Mouse (Mus musculus): ENCODE data around the gene Klhl35. TPM values are rescaled to one million over a fixed set of nuclear protein-coding genes. Genes with fewer than 3 reads are reported as not detected.

Gene Klhl35
- total and polyA plus RNA-seq, 3 experiments = 0.04 TPM; not detected in 2

GRCm38 (mm10) chr7:99444012-99444411 is 21.8 kb upstream of the Klhl35 start:
- no peaks in the 10 kb centered on the region for H3K36me3 ChIP-seq (ENCODE audit: control insufficient read depth in 1 of 2, insufficient read depth in 2 of 2, low read length in 2 of 2)
- H3K9me3 ChIP-seq (replicated peaks; ENCODE audit: insufficient read depth, low read length) = no peaks in the 10 kb centered on the region
- no peaks in the 10 kb centered on the region for H3K79me2 ChIP-seq (ENCODE audit: control insufficient read depth, insufficient read depth, low read length, poor library complexity)
- peak; percentile 42 for DNase-seq (ENCODE audit: low read depth, low spot score)
- peak; percentile 36 to 74 (median 59) for TF ChIP-seq CTCF (IDR thresholded peaks at IDR 0.05 in 2 of 3, conservative IDR thresholded peaks at IDR 0.05 in 1 of 3; ENCODE audit: control insufficient read depth in 1 of 3, insufficient read depth in 1 of 3, low read depth in 2 of 3, low read length in 3 of 3, poor library complexity in 1 of 3, severe bottlenecking in 1 of 3)
- peak; percentile 31 for TF ChIP-seq RAD21 (IDR thresholded peaks at IDR 0.05; ENCODE audit: low read depth, low read length)
- peak; percentile 58 for TF ChIP-seq SMC3 (IDR thresholded peaks at IDR 0.05; ENCODE audit: low read depth, low read length)
- TF ChIP-seq TCF12 (IDR thresholded peaks at IDR 0.05; ENCODE audit: low read depth, low read length) = no peak
- peaks cover 0 to 4% of the 10 kb centered on the region in 2 experiments; a peak in 1 of 4 replicates for H3K4me1 ChIP-seq (ENCODE audit: control insufficient read depth in 1 of 2, insufficient read depth in 2 of 2, low read length in 2 of 2)
- H3K27me3 ChIP-seq (ENCODE audit: control insufficient read depth in 1 of 2, insufficient read depth in 2 of 2, low read length in 2 of 2) = no peaks in the 10 kb centered on the region; a peak in 2 of 4 replicates
- no peak overlapping the region for H3K4me3 ChIP-seq (ENCODE audit: control insufficient read depth in 1 of 2, insufficient read depth in 1 of 2, low read depth in 2 of 2, low read length in 2 of 2)
- no peak overlapping the region for H3K9ac ChIP-seq (ENCODE audit: control insufficient read depth, low read depth, low read length, poor library complexity, severe bottlenecking)
- H3K27ac ChIP-seq (ENCODE audit: control insufficient read depth, low read depth, low read length) = no peak overlapping the region

- H3K9me3 ChIP-seq (replicated peaks; ENCODE audit: insufficient read depth, low read length) = no peaks in the 10 kb centered on the region
- no peak overlapping the region for H3K4me3 ChIP-seq (ENCODE audit: control insufficient read depth in 1 of 2, insufficient read depth in 1 of 2, low read depth in 2 of 2, low read length in 2 of 2)
- TF ChIP-seq CTCF (IDR thresholded peaks at IDR 0.05 in 2 of 3, conservative IDR thresholded peaks at IDR 0.05 in 1 of 3; ENCODE audit: control insufficient read depth in 1 of 3, insufficient read depth in 1 of 3, low read depth in 2 of 3, low read length in 3 of 3, poor library complexity in 1 of 3, severe bottlenecking in 1 of 3) (0 out of 6 replicates have a peak, but pooled peaks of 1 of the 3 experiments have one; percentile 17), MXI1 (IDR thresholded peaks at IDR 0.05; ENCODE audit: low read depth, low read length) (no peak)
- no peaks in the 10 kb centered on the region; a peak in 1 of 4 replicates for H3K27me3 ChIP-seq (ENCODE audit: control insufficient read depth in 1 of 2, insufficient read depth in 2 of 2, low read length in 2 of 2)
- H3K36me3 ChIP-seq (ENCODE audit: control insufficient read depth in 1 of 2, insufficient read depth in 2 of 2, low read length in 2 of 2) = no peaks in the 10 kb centered on the region
- H3K79me2 ChIP-seq (ENCODE audit: control insufficient read depth, insufficient read depth, low read length, poor library complexity) = no peaks in the 10 kb centered on the region
- peaks cover 0 to 15% of the 10 kb centered on the region in 2 experiments; a peak in 2 of 4 replicates for H3K4me1 ChIP-seq (ENCODE audit: control insufficient read depth in 1 of 2, insufficient read depth in 2 of 2, low read length in 2 of 2)
- H3K27ac ChIP-seq (ENCODE audit: control insufficient read depth, low read depth, low read length) = no peak overlapping the region
- DNase-seq (ENCODE audit: low read depth, low spot score) = no peak
- no peak overlapping the region for H3K9ac ChIP-seq (ENCODE audit: control insufficient read depth, low read depth, low read length, poor library complexity, severe bottlenecking)
Observed at GRCm38 (mm10) chr7:99445833-99446232, 20.0 kb upstream of the Klhl35 start.

- Histone ChIP-seq H3K27me3 (ENCODE audit: control insufficient read depth in 1 of 2, insufficient read depth in 2 of 2, low read length in 2 of 2) (no peaks in the 10 kb centered on the region; a peak in 1 of 4 replicates), H3K4me3 (ENCODE audit: control insufficient read depth in 1 of 2, insufficient read depth in 1 of 2, low read depth in 2 of 2, low read length in 2 of 2) (no peak overlapping the region), H3K4me1 (ENCODE audit: control insufficient read depth in 1 of 2, insufficient read depth in 2 of 2, low read length in 2 of 2) (peaks cover 0 to 15% of the 10 kb centered on the region in 2 experiments; a peak in 2 of 4 replicates), H3K79me2 (ENCODE audit: control insufficient read depth, insufficient read depth, low read length, poor library complexity) (no peaks in the 10 kb centered on the region), H3K27ac (ENCODE audit: control insufficient read depth, low read depth, low read length) (no peak overlapping the region), H3K9ac (ENCODE audit: control insufficient read depth, low read depth, low read length, poor library complexity, severe bottlenecking) (no peak overlapping the region), H3K36me3 (ENCODE audit: control insufficient read depth in 1 of 2, insufficient read depth in 2 of 2, low read length in 2 of 2) (no peaks in the 10 kb centered on the region), H3K9me3 (replicated peaks; ENCODE audit: insufficient read depth, low read length) (no peaks in the 10 kb centered on the region)
- no peak for TF ChIP-seq JUND (IDR thresholded peaks at IDR 0.05; ENCODE audit: low read depth, low read length)
- TF ChIP-seq ELF1 (IDR thresholded peaks at IDR 0.05; ENCODE audit: low read depth, low read length) = no peak
- TF ChIP-seq TCF12 (IDR thresholded peaks at IDR 0.05; ENCODE audit: low read depth, low read length) = no peak
- no peak for TF ChIP-seq MXI1 (IDR thresholded peaks at IDR 0.05; ENCODE audit: low read depth, low read length)
- no peak for TF ChIP-seq USF2 (IDR thresholded peaks at IDR 0.05; ENCODE audit: borderline replicate concordance in 1 of 2, insufficient read depth in 1 of 2, low read depth in 1 of 2, low read length in 2 of 2)
- no peak for TF ChIP-seq ETS1 (IDR thresholded peaks at IDR 0.05; ENCODE audit: low read depth, low read length)
- TF ChIP-seq BHLHE40 (IDR thresholded peaks at IDR 0.05; ENCODE audit: borderline replicate concordance, low read depth, low read length) = no peak
- no peak for TF ChIP-seq ZNF384 (IDR thresholded peaks at IDR 0.05; ENCODE audit: low read depth, low read length)
- no peak for TF ChIP-seq HCFC1 (IDR thresholded peaks at IDR 0.05; ENCODE audit: low read depth, low read length)
- no peak for TF ChIP-seq MAX (IDR thresholded peaks at IDR 0.05; ENCODE audit: low read length)
- TF ChIP-seq EP300 (IDR thresholded peaks at IDR 0.05; ENCODE audit: low read depth in 1 of 2, low read length in 2 of 2) = no peak
- TF ChIP-seq MAZ (IDR thresholded peaks at IDR 0.05; ENCODE audit: low read depth, low read length) = no peak
- no peak for TF ChIP-seq KAT2A (conservative IDR thresholded peaks at IDR 0.05; ENCODE audit: low read depth, low read length)
- TF ChIP-seq E2F4 (IDR thresholded peaks at IDR 0.05; ENCODE audit: borderline replicate concordance, low read depth, low read length) = no peak
- no peak for TF ChIP-seq ZMIZ1 (IDR thresholded peaks at IDR 0.05; ENCODE audit: low read depth, low read length)
- no peak for TF ChIP-seq ZKSCAN1 (IDR thresholded peaks at IDR 0.05; ENCODE audit: low read depth, low read length)
- no peak for TF ChIP-seq TAL1 (IDR thresholded peaks at IDR 0.05; ENCODE audit: low read length)
- no peak for TF ChIP-seq GABPA (IDR thresholded peaks at IDR 0.05; ENCODE audit: low read depth, low read length)
- no peak for TF ChIP-seq POLR2AphosphoS2 (IDR thresholded peaks at IDR 0.05; ENCODE audit: low read length)
- TF ChIP-seq NELFE (IDR thresholded peaks at IDR 0.05; ENCODE audit: low read depth, low read length) = no peak
- DNase-seq (ENCODE audit: low read depth, low spot score) = no peak
Observed at GRCm38 (mm10) chr7:99447323-99447722, 18.5 kb upstream of the Klhl35 start.
